Mouse (Mus musculus) midbrain, embryonic 16.5 days (tissue): ENCODE measurements at regions not wholly inside any gene's neighbourhood (a gene's known extent, or its start where the extent isn't known, plus 50 kb on each side); places are given as distances from the start of the nearest gene placed in this dataset.
"Not testable (repeated sequence)": the region's sequence is repeated elsewhere in the genome, so short reads cannot be mapped to it uniquely, and the experiment has no call there.

Experiments used
- ATAC-seq: fragments of 200-750 bp; cut with Nextera tagmentation; 2 replicates; pipeline ENCODE4 v1.8.0; 2017; ENCODE audit warnings: moderate TSS enrichment
- H3K27ac ChIP-seq: fragments of 300-500 bp; sonication (generic); 2 replicates; pipeline ENCODE4 v1.5.1; 2014; ENCODE audit warnings: mild to moderate bottlenecking, low read length, mixed read lengths
- H3K27me3 ChIP-seq: fragments of 300-500 bp; sonication (generic); 2 replicates; pipeline ENCODE4 v1.6.1; 2014; ENCODE audit warnings: low read depth, low read length, mixed read lengths; ENCODE audit not compliant: control insufficient read depth, insufficient read depth
- H3K36me3 ChIP-seq: fragments of 300-500 bp; sonication (generic); 2 replicates; pipeline ENCODE4 v1.6.1; 2014; ENCODE audit warnings: mild to moderate bottlenecking, low read length, moderate library complexity, mixed read lengths; ENCODE audit not compliant: control insufficient read depth, insufficient read depth
- H3K4me1 ChIP-seq: fragments of 300-500 bp; sonication (generic); 2 replicates; pipeline ENCODE4 v1.6.1; 2014; ENCODE audit warnings: mild to moderate bottlenecking, low read length, mixed read lengths; ENCODE audit not compliant: control insufficient read depth, insufficient read depth
- H3K4me2 ChIP-seq: fragments of 300-500 bp; sonication (generic); 2 replicates; pipeline ENCODE4 v1.6.1; 2014; ENCODE audit warnings: mild to moderate bottlenecking, low read length, mixed read lengths
- H3K4me3 ChIP-seq: fragments of 300-500 bp; sonication (generic); 2 replicates; pipeline ENCODE4 v1.5.1; 2014; ENCODE audit warnings: low read depth, mild to moderate bottlenecking, low read length, moderate library complexity, mixed read lengths
- H3K9ac ChIP-seq: fragments of 300-500 bp; sonication (generic); 2 replicates; pipeline ENCODE4 v1.6.1; 2014; ENCODE audit warnings: low read depth, low read length, mixed read lengths
- H3K9me3 ChIP-seq: fragments of 300-500 bp; sonication (generic); replicated peaks from 2 replicates; pipeline ENCODE4 v1.6.1; 2014; ENCODE audit warnings: mild to moderate bottlenecking, low read length, mixed read lengths; ENCODE audit not compliant: control insufficient read depth, poor library complexity, severe bottlenecking
- WGBS: fragments of 180-500 bp; shearing (Covaris S2); extraction: QIAGEN DNeasy Blood & Tissue Kit; methylation state at CpG from one replicate; pipeline ENCODE4 v1.1.7; 2014; 5-methylcytosine and 5-hydroxymethylcytosine counted together

- Histone ChIP-seq H3K27ac (no peak overlapping the region), H3K36me3 (no peaks in the 10 kb centered on the region), H3K9me3 (no peaks in the 10 kb centered on the region), H3K9ac (no peak overlapping the region), H3K4me3 (no peak overlapping the region), H3K27me3 (no peaks in the 10 kb centered on the region), H3K4me2 (no peak overlapping the region), H3K4me1 (no peaks in the 10 kb centered on the region)
- WGBS, result 87% methylated on average over 3 of the region's 3 CpGs
- no peak for ATAC-seq
Observed at GRCm38 (mm10) chr5:101345406-101345805, 319.4 kb downstream of the Nkx6-1 start.

GRCm38 (mm10) chr5:101336361-101336760 is 328.4 kb downstream of the Nkx6-1 start:
- H3K4me2 ChIP-seq, H3K4me1 ChIP-seq, H3K27ac ChIP-seq, H3K9ac ChIP-seq, H3K27me3 ChIP-seq, ATAC-seq, H3K9me3 ChIP-seq, H3K36me3 ChIP-seq, H3K4me3 ChIP-seq: not testable (repeated sequence)
- no CpG with 5 or more reads among the region's 1 CpGs for WGBS

GRCm38 (mm10) chr5:101331825-101332224 is 333.0 kb downstream of the Nkx6-1 start:
- no peaks in the 10 kb centered on the region for H3K4me1 ChIP-seq
- no peak for ATAC-seq
- H3K36me3 ChIP-seq, result no peaks in the 10 kb centered on the region
- H3K27me3 ChIP-seq, result peaks cover 4% of the 10 kb centered on the region
- no peak overlapping the region for H3K4me3 ChIP-seq
- no peak overlapping the region for H3K27ac ChIP-seq
- no peak overlapping the region for H3K9ac ChIP-seq
- no peak overlapping the region for H3K4me2 ChIP-seq
- WGBS, result 91% methylated on average over 10 of the region's 10 CpGs
- H3K9me3 ChIP-seq, result no peaks in the 10 kb centered on the region

- Histone ChIP-seq H3K9ac (no peak overlapping the region), H3K9me3 (no peaks in the 10 kb centered on the region), H3K27me3 (peaks cover 22% of the 10 kb centered on the region), H3K27ac (no peak overlapping the region), H3K4me2 (no peak overlapping the region), H3K4me1 (peaks cover 9% of the 10 kb centered on the region; the same call in 1 of the 2 replicates), H3K36me3 (no peaks in the 10 kb centered on the region), H3K4me3 (no peak overlapping the region)
- 71% methylated on average over 4 of the region's 4 CpGs for WGBS
- ATAC-seq, result no peak
Observed at GRCm38 (mm10) chr5:101326122-101326521, 338.7 kb downstream of the Nkx6-1 start.

- no peak for ATAC-seq
- Histone ChIP-seq H3K27me3 (peaks cover 32% of the 10 kb centered on the region), H3K9ac (no peak overlapping the region), H3K4me1 (peaks cover 9% of the 10 kb centered on the region; the same call in 1 of the 2 replicates), H3K4me2 (peak overlapping the region; percentile 34), H3K4me3 (no peak overlapping the region), H3K9me3 (no peaks in the 10 kb centered on the region), H3K36me3 (no peaks in the 10 kb centered on the region), H3K27ac (no peak overlapping the region)
- 1% methylated on average over 20 of the region's 20 CpGs for WGBS
Observed at GRCm38 (mm10) chr5:101323041-101323950, 341.5 kb downstream of the Nkx6-1 start.

GRCm38 (mm10) chr5:101299986-101300385 is 364.8 kb downstream of the Nkx6-1 start:
- Histone ChIP-seq H3K9ac (no peak overlapping the region), H3K27ac (no peak overlapping the region), H3K4me2 (no peak overlapping the region), H3K27me3 (no peaks in the 10 kb centered on the region), H3K4me3 (no peak overlapping the region), H3K36me3 (no peaks in the 10 kb centered on the region), H3K9me3 (no peaks in the 10 kb centered on the region), H3K4me1 (no peaks in the 10 kb centered on the region)
- ATAC-seq, result no peak
- WGBS, result 85% methylated on average over 6 of the region's 6 CpGs

- H3K36me3 ChIP-seq, result no peaks in the 10 kb centered on the region
- H3K4me3 ChIP-seq, result no peak overlapping the region
- H3K27me3 ChIP-seq, result no peaks in the 10 kb centered on the region
- WGBS, result 80% methylated on average over 4 of the region's 4 CpGs
- H3K27ac ChIP-seq, result no peak overlapping the region
- no peak overlapping the region for H3K9ac ChIP-seq
- H3K4me1 ChIP-seq, result no peaks in the 10 kb centered on the region
- no peak for ATAC-seq
- H3K9me3 ChIP-seq, result no peaks in the 10 kb centered on the region
- H3K4me2 ChIP-seq, result no peak overlapping the region
Observed at GRCm38 (mm10) chr5:101298411-101298810, 366.4 kb downstream of the Nkx6-1 start.

GRCm38 (mm10) chr5:101297511-101298102 is 367.2 kb downstream of the Nkx6-1 start:
- no peak for ATAC-seq
- Histone ChIP-seq H3K9me3 (no peaks in the 10 kb centered on the region), H3K27me3 (no peaks in the 10 kb centered on the region), H3K4me2 (no peak overlapping the region), H3K4me1 (no peaks in the 10 kb centered on the region), H3K4me3 (no peak overlapping the region), H3K36me3 (no peaks in the 10 kb centered on the region), H3K9ac (no peak overlapping the region), H3K27ac (no peak overlapping the region)
- WGBS, result 58% methylated on average over 5 of the region's 5 CpGs

GRCm38 (mm10) chr5:101295941-101296340 is 368.9 kb downstream of the Nkx6-1 start:
- no peak for ATAC-seq
- no peaks in the 10 kb centered on the region for H3K27me3 ChIP-seq
- WGBS, result 79% methylated on average over 7 of the region's 7 CpGs
- H3K27ac ChIP-seq, result no peak overlapping the region
- H3K36me3 ChIP-seq, result no peaks in the 10 kb centered on the region
- no peak overlapping the region for H3K4me2 ChIP-seq
- H3K4me1 ChIP-seq, result no peaks in the 10 kb centered on the region
- H3K9ac ChIP-seq, result no peak overlapping the region
- no peaks in the 10 kb centered on the region for H3K9me3 ChIP-seq
- no peak overlapping the region for H3K4me3 ChIP-seq
